Mouse (Mus musculus): ENCODE results near the gene Cpm.

DNA sequence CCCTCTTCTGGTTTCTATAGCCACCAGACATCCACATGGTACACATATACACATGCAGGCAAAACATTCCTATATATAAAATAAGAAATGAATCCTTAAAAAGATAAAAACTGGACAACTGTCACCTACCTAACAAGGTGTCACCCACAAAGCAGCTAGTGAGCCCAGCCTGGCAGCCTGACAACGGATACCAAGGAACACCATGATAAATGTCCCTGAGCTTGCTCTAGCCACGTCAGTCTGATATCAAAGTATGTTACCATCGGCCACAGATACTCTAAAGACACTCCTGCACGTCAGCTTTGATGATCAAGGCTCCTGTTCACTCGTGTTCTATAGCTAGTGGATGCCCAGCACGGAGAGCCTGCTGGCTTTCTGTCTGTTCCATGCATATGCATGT is 77.1 kb downstream of the Cpm start:
- TF ChIP-seq MAFK (IDR thresholded peaks at IDR 0.05; ENCODE audit: insufficient read depth, low read depth, low read length), result no peak
- no peak for TF ChIP-seq ZC3H11A (IDR thresholded peaks at IDR 0.05; ENCODE audit: borderline replicate concordance, low read depth, low read length)
- no peak for TF ChIP-seq HCFC1 (IDR thresholded peaks at IDR 0.05; ENCODE audit: borderline replicate concordance, insufficient read depth, low read length)
- TF ChIP-seq CHD2 (IDR thresholded peaks at IDR 0.05; ENCODE audit: low read depth, low read length), result no peak
- no peak for TF ChIP-seq ZNF384 (IDR thresholded peaks at IDR 0.05; ENCODE audit: low read depth, low read length)
